Mouse (Mus musculus) hindbrain, postnatal 0 days (tissue): Measurements from ENCODE around the gene Ndn. TPM values are rescaled to one million over a fixed set of nuclear protein-coding genes. Genes with fewer than 3 reads are reported as not detected.

Source experiments
- ATAC-seq: fragments of 200-750 bp; cut with Nextera tagmentation; 2 replicates; pipeline ENCODE4 v1.8.0; 2017; ENCODE audit warnings: mild to moderate bottlenecking, moderate TSS enrichment, moderate library complexity
- DNase-seq: peaks from one replicate; pipeline ENCODE4 v3.0.0-alpha.2; 2015; ENCODE audit warnings: low spot score
- H3K27ac ChIP-seq: fragments of 300-500 bp; sonication (generic); 2 replicates; pipeline ENCODE4 v1.5.1; 2014; ENCODE audit warnings: mild to moderate bottlenecking
- H3K27me3 ChIP-seq: fragments of 300-500 bp; sonication (generic); 2 replicates; pipeline ENCODE4 v1.6.1; 2014; ENCODE audit warnings: low read length, mixed read lengths; ENCODE audit not compliant: insufficient read depth
- H3K36me3 ChIP-seq: fragments of 300-500 bp; sonication (generic); 2 replicates; pipeline ENCODE4 v1.6.1; 2014; ENCODE audit warnings: low read length, mixed read lengths; ENCODE audit not compliant: insufficient read depth
- H3K4me1 ChIP-seq: fragments of 300-500 bp; sonication (generic); 2 replicates; pipeline ENCODE4 v1.6.1; 2014; ENCODE audit warnings: antibody characterized with exemption, low read length, mixed read lengths; ENCODE audit not compliant: insufficient read depth
- H3K4me2 ChIP-seq: fragments of 300-500 bp; sonication (generic); 2 replicates; pipeline ENCODE4 v1.6.1; 2014; ENCODE audit warnings: low read depth, mild to moderate bottlenecking, low read length, moderate library complexity, mixed read lengths
- H3K4me3 ChIP-seq: fragments of 300-500 bp; sonication (generic); 2 replicates; pipeline ENCODE4 v1.5.1; 2014; ENCODE audit warnings: low read length
- H3K9ac ChIP-seq: fragments of 300-500 bp; sonication (generic); replicated peaks from 2 replicates; pipeline ENCODE4 v1.6.1; 2014; ENCODE audit warnings: mild to moderate bottlenecking, low read length, moderate library complexity, mixed read lengths
- H3K9me3 ChIP-seq: fragments of 300-500 bp; sonication (generic); 2 replicates; pipeline ENCODE4 v1.6.1; 2016; ENCODE audit warnings: low read length, mixed read lengths
- CTCF ChIP-seq: IDR thresholded peaks from 2 replicates; pipeline ENCODE4 v1.5.1; 2016; ENCODE audit warnings: antibody characterized with exemption, control low read depth, low read depth
- WGBS: fragments of 180-500 bp; shearing (Covaris S2); extraction: QIAGEN DNeasy Blood & Tissue Kit; methylation state at CpG from one replicate; pipeline ENCODE4 v1.1.7; 2014; 5-methylcytosine and 5-hydroxymethylcytosine counted together
- polyA plus RNA-seq: library from polyadenylated mRNA; unstranded; fragments of >200 nt; fragmentation: Nextera tagmentation; extraction: Ambion mirVana; gene quantifications from 2 replicates; pipeline ENCODE4 v1.2.1, GENCODE M21; 2015
- total RNA-seq: library from RNA; depleted of rRNA; stranded (reverse); fragments of >200 nt; gene quantifications from 2 replicates; pipeline ENCODE4 v1.2.3, GENCODE M21; 2014

Ndn gene
- total and polyA plus RNA-seq, 2 experiments from 2014 or later: 346 to 552 TPM

DNA sequence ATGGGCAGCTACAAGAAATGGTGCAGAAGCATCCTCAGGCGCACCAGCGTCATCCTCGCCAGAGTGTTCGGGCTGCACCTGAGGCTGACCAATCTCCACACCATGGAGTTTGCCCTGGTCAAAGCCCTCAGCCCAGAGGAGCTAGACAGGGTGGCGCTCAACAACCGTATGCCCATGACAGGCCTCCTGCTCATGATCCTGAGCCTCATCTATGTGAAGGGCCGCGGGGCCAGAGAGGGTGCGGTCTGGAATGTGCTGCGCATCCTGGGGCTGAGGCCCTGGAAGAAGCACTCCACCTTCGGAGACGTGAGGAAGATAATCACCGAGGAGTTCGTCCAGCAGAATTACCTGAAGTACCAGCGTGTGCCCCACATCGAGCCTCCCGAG, 2.4 kb downstream of the Ndn start:
- Histone ChIP-seq H3K36me3 (no peaks in the 10 kb centered on the region), H3K27me3 (no peaks in the 10 kb centered on the region), H3K4me1 (no peaks in the 10 kb centered on the region), H3K9me3 (no peaks in the 10 kb centered on the region), H3K4me3 (peak overlapping the region; percentile 53), H3K4me2 (peak overlapping the region; percentile 66), H3K27ac (peak overlapping the region; percentile 86), H3K9ac (peak overlapping the region; percentile 63)
- peak; percentile 52 for ATAC-seq
- DNase-seq: peak; percentile 4
- no peak for TF ChIP-seq CTCF
- 35% methylated on average over 17 of the region's 17 CpGs for WGBS

DNA sequence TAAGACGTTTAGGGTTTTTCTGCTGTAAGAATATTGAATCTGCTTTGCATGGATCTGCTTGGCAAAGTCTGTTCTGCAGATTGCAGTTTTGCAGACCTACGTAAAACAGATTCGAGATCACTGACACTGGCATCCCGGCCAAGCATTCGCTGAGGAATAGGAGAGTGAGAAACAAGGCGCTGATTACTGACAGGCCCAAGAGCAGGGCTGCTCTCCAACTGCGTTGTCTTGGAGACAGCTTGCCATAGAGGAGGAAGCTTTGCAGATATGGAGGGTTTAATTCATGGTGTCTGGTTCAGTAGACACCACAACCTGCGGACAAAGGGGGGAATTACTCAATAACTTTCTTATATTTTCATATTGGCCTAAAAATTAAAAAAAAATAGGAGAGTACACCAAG, 4.9 kb downstream of the Ndn start:
- ATAC-seq: no peak
- DNase-seq: peak; percentile 42
- Histone ChIP-seq H3K27ac (no peak overlapping the region), H3K4me3 (no peak overlapping the region), H3K36me3 (no peaks in the 10 kb centered on the region), H3K4me2 (no peak overlapping the region), H3K9me3 (no peaks in the 10 kb centered on the region), H3K9ac (no peak overlapping the region), H3K4me1 (no peaks in the 10 kb centered on the region), H3K27me3 (no peaks in the 10 kb centered on the region)
- WGBS: 38% methylated on average over 8 of the region's 8 CpGs
- TF ChIP-seq CTCF: no peak

- peak overlapping the region; percentile 49 for H3K27ac ChIP-seq
- 0 out of 2 replicates have a peak, but pooled peaks cover 2% of the 10 kb centered on the region for H3K9me3 ChIP-seq
- peak overlapping the region; percentile 8; the same call in 1 of the 2 replicates for H3K4me2 ChIP-seq
- 54% methylated on average over 7 of the region's 7 CpGs for WGBS
- H3K9ac ChIP-seq: 0 out of 2 replicates have a peak overlapping the region, but pooled peaks have one; percentile 0
- no peak overlapping the region for H3K4me3 ChIP-seq
- no peak for TF ChIP-seq CTCF
- no peaks in the 10 kb centered on the region for H3K27me3 ChIP-seq
- no peaks in the 10 kb centered on the region for H3K36me3 ChIP-seq
- DNase-seq (peak; percentile 24), ATAC-seq (peak; percentile 53; the same call in 1 of the 2 replicates)
- H3K4me1 ChIP-seq: no peaks in the 10 kb centered on the region
Observed at GRCm38 (mm10) chr7:62365039-62365636, 18.8 kb downstream of the Ndn start.

- no peaks in the 10 kb centered on the region for H3K4me1 ChIP-seq
- peak overlapping the region; percentile 30 for H3K4me2 ChIP-seq
- 0 out of 2 replicates have a peak, but pooled peaks cover 2% of the 10 kb centered on the region for H3K9me3 ChIP-seq
- peak overlapping the region; percentile 55 for H3K27ac ChIP-seq
- no peaks in the 10 kb centered on the region for H3K36me3 ChIP-seq
- ATAC-seq (no peak), DNase-seq (no peak)
- 54% methylated on average over 8 of the region's 8 CpGs for WGBS
- no peaks in the 10 kb centered on the region for H3K27me3 ChIP-seq
- no peak overlapping the region for H3K4me3 ChIP-seq
- TF ChIP-seq CTCF: no peak
- H3K9ac ChIP-seq: no peak overlapping the region
Observed at GRCm38 (mm10) chr7:62366730-62367129, 20.4 kb downstream of the Ndn start.

DNA sequence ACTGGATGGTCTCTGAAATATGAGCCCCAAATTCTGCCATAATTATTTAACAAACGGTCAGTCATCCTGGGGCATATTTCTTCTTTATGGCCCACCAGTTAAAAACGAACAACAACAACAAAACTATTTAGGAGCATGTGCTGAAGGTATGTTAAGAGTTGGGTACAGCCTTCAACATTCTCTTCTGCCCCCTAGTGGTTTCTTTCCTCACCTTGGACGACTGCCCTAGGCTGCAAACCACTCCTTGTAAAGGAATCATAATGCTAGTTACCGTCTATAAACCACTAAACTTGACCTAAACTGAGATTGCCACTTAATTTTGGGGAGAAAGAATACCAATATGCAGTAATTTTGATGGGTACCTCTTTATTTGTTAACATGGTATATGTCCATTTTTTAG, 29.3 kb downstream of the Ndn start:
- Histone ChIP-seq H3K36me3 (no peaks in the 10 kb centered on the region), H3K27me3 (no peaks in the 10 kb centered on the region), H3K4me1 (no peaks in the 10 kb centered on the region), H3K4me3 (no peak overlapping the region), H3K9ac (no peak overlapping the region), H3K27ac (no peak overlapping the region), H3K4me2 (peak overlapping the region; percentile 55), H3K9me3 (no peaks in the 10 kb centered on the region; the same call in 1 of the 2 replicates)
- TF ChIP-seq CTCF: peak; percentile 62
- DNase-seq (peak; percentile 77), ATAC-seq (no peak)
- WGBS: 30% methylated on average over 4 of the region's 4 CpGs

GRCm38 (mm10) chr7:62376510-62377304, 30.3 kb downstream of the Ndn start, which contains the start of gene Magel2:
Magel2 (plus strand) TSS chr7:62377010.
- peak within 1 kb of the TSS; percentile 49 for H3K4me3 ChIP-seq
- no peaks in the 10 kb centered on the region for H3K36me3 ChIP-seq
- H3K27me3 ChIP-seq: no peaks in the 10 kb centered on the region
- peak within 1 kb of the TSS; percentile 55 for H3K4me2 ChIP-seq
- no peaks in the 10 kb centered on the region; the same call in 1 of the 2 replicates for H3K9me3 ChIP-seq
- WGBS: 25% methylated on average over 31 of the region's 31 CpGs
- DNase-seq: peak; percentile 87
- H3K27ac ChIP-seq: peak within 1 kb of the TSS; percentile 80
- no peaks in the 10 kb centered on the region for H3K4me1 ChIP-seq
- no peak for TF ChIP-seq CTCF
- H3K9ac ChIP-seq: peak within 1 kb of the TSS; percentile 63
- peak; percentile 95 for ATAC-seq
